Mouse (Mus musculus) hindbrain, embryonic 11.5 days (tissue): ENCODE measurements around the gene Nr1h2. TPM values are rescaled to one million over a fixed set of nuclear protein-coding genes. Genes with fewer than 3 reads are reported as not detected.

Source experiments
- ATAC-seq: fragments of 200-750 bp; cut with Nextera tagmentation; 2 replicates; pipeline ENCODE4 v1.8.0; 2017; ENCODE audit warnings: mild to moderate bottlenecking, moderate TSS enrichment, moderate library complexity; ENCODE audit not compliant: low FRiP score
- DNase-seq: peaks from one replicate; pipeline ENCODE4 v3.0.0-alpha.2; 2015; ENCODE audit warnings: low spot score
- H3K27ac ChIP-seq: fragments of 300-500 bp; sonication (generic); 2 replicates; pipeline ENCODE4 v1.5.1; 2014; ENCODE audit warnings: mild to moderate bottlenecking, low read depth, low read length
- H3K27me3 ChIP-seq: fragments of 300-500 bp; sonication (generic); 2 replicates; pipeline ENCODE4 v1.6.1; 2014; ENCODE audit warnings: mild to moderate bottlenecking, low read length, moderate library complexity, mixed read lengths; ENCODE audit not compliant: control insufficient read depth, insufficient read depth
- H3K36me3 ChIP-seq: fragments of 300-500 bp; sonication (generic); 2 replicates; pipeline ENCODE4 v1.6.1; 2014; ENCODE audit warnings: mild to moderate bottlenecking, low read length, moderate library complexity, mixed read lengths; ENCODE audit not compliant: control insufficient read depth, insufficient read depth
- H3K4me1 ChIP-seq: fragments of 300-500 bp; sonication (generic); replicated peaks from 2 replicates; pipeline ENCODE4 v1.6.1; 2014; ENCODE audit warnings: low read length, mixed read lengths; ENCODE audit not compliant: control insufficient read depth, insufficient read depth
- H3K4me2 ChIP-seq: fragments of 300-500 bp; sonication (generic); replicated peaks from 2 replicates; pipeline ENCODE4 v1.6.1; 2014; ENCODE audit warnings: mild to moderate bottlenecking, low read depth, low read length
- H3K4me3 ChIP-seq: fragments of 300-500 bp; sonication (generic); 2 replicates; pipeline ENCODE4 v1.5.1; 2014; ENCODE audit warnings: low read depth, low read length
- H3K9ac ChIP-seq: fragments of 300-500 bp; sonication (generic); 2 replicates; pipeline ENCODE4 v1.6.1; 2014; ENCODE audit warnings: low read depth, low read length
- H3K9me3 ChIP-seq: fragments of 300-500 bp; sonication (generic); 2 replicates; pipeline ENCODE4 v1.6.1; 2016; ENCODE audit warnings: low read length; ENCODE audit not compliant: control insufficient read depth
- WGBS: fragments of 180-500 bp; shearing (Covaris S2); extraction: QIAGEN DNeasy Blood & Tissue Kit; methylation state at CpG from one replicate; pipeline ENCODE4 v1.1.7; 2014; 5-methylcytosine and 5-hydroxymethylcytosine counted together
- polyA plus RNA-seq: library from polyadenylated mRNA; unstranded; fragments of >200 nt; fragmentation: Nextera tagmentation; extraction: Ambion mirVana; gene quantifications from 2 replicates; pipeline ENCODE4 v1.2.1, GENCODE M21; 2014

Gene Nr1h2
- polyA plus RNA-seq, 1 experiment from 2014 or later: 70.8 TPM

DNA sequence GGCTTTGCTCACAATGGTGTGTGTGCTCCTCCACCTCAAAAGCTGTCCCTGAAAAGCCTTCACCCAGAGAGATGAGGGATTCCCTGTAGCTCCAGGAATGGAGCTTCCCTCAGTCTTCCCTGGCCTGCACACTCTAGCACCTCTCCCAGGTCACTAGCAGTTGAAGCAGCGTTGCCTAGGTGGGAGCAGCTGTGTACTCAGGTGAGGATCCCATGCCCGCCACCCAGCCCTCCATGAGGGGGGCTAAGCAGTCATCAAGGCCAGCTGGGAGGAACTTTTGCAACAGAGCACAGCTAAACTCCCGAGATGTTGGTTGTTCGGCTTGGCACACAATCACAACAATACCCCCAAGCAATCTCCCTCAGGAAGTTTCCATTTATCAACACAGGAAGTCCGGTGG, 29.0 kb upstream of the Nr1h2 start:
- Histone ChIP-seq H3K4me2 (no peak overlapping the region), H3K4me3 (no peak overlapping the region), H3K27me3 (peaks cover 6% of the 10 kb centered on the region; the same call in 1 of the 2 replicates), H3K36me3 (no peaks in the 10 kb centered on the region), H3K4me1 (no peaks in the 10 kb centered on the region; the same call in none of the 2 replicates), H3K9me3 (no peaks in the 10 kb centered on the region), H3K27ac (no peak overlapping the region), H3K9ac (no peak overlapping the region)
- ATAC-seq: no peak
- WGBS: 83% methylated on average over 5 of the region's 5 CpGs
- DNase-seq: no peak

DNA sequence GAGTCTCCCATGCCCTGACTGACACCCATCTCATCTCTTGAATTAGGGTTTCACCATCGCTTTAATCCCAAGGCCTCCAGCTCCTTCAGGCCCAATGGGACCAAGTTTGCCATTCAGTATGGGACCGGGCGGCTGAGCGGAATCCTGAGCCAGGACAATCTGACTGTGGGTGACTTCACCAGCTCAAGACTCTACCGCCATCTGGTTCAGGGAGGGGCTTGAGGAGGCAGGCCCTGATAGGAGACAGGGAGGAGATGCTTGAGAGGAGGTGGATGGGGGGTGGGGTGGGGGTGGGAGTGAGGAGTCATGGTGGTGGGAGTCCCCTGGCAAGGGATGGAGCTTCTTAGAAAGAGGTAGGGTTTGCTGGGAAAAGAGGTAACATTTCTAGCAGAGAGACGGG, 27.9 kb upstream of the Nr1h2 start:
- Histone ChIP-seq H3K4me1 (no peaks in the 10 kb centered on the region), H3K9me3 (no peaks in the 10 kb centered on the region), H3K4me3 (no peak overlapping the region), H3K9ac (no peak overlapping the region), H3K36me3 (no peaks in the 10 kb centered on the region), H3K27me3 (0 out of 2 replicates have a peak, but pooled peaks cover 2% of the 10 kb centered on the region), H3K27ac (no peak overlapping the region), H3K4me2 (no peak overlapping the region)
- ATAC-seq (no peak), DNase-seq (no peak)
- WGBS: 77% methylated on average over 6 of the region's 6 CpGs

DNA sequence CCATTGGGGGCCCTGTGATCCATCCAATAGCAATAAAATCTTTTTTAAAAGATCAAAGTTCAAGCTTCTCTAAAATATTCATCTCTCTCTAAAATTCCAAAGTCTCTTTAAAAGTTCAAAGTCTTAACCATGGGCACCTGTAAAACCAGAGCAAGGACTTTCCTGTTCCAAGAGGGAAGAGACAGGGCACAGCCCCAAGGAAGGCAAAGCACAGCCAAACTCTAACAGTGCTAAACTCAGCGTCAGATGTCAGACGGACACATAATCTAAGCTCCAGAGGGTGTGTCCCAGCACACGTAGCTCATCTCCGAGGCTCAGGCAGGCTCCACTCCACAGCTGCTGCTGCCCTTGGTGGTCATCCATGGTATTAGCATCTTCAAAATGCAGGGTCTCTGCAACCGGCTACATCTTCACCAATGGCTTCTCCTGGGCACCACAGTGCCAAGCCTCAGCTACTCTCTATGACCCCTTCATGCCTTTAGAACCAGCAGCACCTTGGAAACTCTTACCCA, 22.6 kb upstream of the Nr1h2 start:
- Histone ChIP-seq H3K4me2 (no peak overlapping the region), H3K27ac (no peak overlapping the region), H3K9me3 (no peaks in the 10 kb centered on the region), H3K36me3 (no peaks in the 10 kb centered on the region), H3K9ac (no peak overlapping the region), H3K4me3 (no peak overlapping the region), H3K27me3 (no peaks in the 10 kb centered on the region), H3K4me1 (no peaks in the 10 kb centered on the region; the same call in 1 of the 2 replicates)
- ATAC-seq (no peak), DNase-seq (no peak)
- WGBS: 60% methylated on average over 5 of the region's 5 CpGs

DNA sequence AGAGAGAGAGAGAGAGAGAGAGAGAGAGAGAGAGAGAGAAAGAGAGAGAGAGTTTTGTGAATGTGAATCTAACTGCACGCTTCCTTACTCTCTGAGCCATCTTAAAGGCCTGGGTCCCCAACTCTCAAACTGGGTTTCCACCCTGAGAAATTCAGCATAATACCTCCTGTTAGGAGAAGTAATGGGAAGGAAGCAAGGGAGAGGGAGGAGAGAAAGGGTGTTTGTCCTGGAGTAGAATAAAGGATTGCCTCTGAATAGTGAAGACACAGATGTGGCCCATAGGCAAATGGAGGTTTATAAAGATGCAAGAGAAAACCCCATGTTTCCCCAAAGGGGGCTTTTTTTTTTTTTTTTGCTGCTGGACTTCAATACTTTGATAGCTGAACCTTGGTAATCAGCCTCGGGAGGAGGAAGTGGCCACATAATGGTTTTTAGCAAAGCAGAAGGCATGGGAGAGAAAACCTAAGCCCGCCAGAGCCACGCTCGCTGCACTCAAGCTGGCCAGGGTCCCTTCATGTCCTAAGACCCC, 19.3 kb upstream of the Nr1h2 start:
- H3K27me3 ChIP-seq: no peaks in the 10 kb centered on the region
- no peak overlapping the region for H3K4me2 ChIP-seq
- no peaks in the 10 kb centered on the region for H3K36me3 ChIP-seq
- no peak overlapping the region for H3K4me3 ChIP-seq
- H3K27ac ChIP-seq: no peak overlapping the region
- ATAC-seq: no peak
- no peaks in the 10 kb centered on the region for H3K9me3 ChIP-seq
- no peak overlapping the region for H3K9ac ChIP-seq
- no peak for DNase-seq
- WGBS: 72% methylated on average over 5 of the region's 5 CpGs
- no peaks in the 10 kb centered on the region; the same call in 1 of the 2 replicates for H3K4me1 ChIP-seq

DNA sequence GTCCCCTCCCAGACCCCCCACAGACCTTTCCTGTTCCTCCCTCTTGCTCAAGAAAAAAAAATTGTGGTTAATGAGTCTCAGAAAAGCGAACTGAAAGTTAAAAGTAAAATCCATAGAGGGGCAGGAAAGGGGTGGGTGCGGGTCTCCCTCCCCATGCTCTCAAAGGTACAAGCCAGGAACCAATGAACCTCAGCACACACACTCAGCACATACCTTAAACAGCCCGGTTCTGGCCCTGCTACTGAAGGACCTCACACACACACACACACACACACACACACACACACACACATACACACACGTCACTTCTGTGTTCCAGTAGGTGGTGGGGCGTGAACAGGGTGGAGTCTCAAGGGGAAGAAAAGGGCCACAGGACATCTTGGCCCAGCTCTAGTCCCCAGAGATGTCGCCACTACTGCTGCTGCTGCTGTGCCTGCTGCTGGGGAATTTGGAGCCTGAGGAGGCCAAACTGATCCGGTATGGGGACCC, 18.5 kb upstream of the Nr1h2 start, which contains the start of gene Napsa:
TSS of gene Napsa (plus strand) at position 168 of the 489 bp plus-strand sequence.
- ATAC-seq: no peak
- no peak for DNase-seq
- H3K4me2 ChIP-seq: no peak within 1 kb of the TSS
- no peak within 1 kb of the TSS for H3K4me3 ChIP-seq
- H3K27me3 ChIP-seq: no peaks in the 10 kb centered on the region
- no peaks in the 10 kb centered on the region for H3K9me3 ChIP-seq
- no peaks in the 10 kb centered on the region; the same call in 1 of the 2 replicates for H3K4me1 ChIP-seq
- 41% methylated on average over 7 of the region's 7 CpGs for WGBS
- H3K9ac ChIP-seq: no peak within 1 kb of the TSS
- H3K27ac ChIP-seq: no peak within 1 kb of the TSS
- no peaks in the 10 kb centered on the region for H3K36me3 ChIP-seq

DNA sequence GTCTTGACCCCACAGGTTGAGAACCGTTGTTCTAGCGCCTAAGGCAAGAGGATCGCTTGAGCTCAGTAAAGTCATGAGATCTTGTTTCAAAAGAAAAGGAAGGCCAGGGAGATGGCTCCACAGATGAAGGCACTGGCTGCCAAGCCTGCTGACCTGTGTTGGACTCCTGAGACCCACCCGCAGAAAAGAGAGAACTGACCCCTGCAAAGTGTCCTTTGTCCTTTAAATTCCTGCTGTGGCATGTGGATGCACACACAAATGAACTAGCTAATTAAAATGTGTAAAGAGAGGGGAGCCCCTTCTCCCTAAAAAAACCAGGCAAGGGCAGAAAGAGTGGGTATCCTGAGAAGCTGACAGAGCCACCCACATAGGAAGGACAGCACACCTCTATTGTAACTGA, 18.1 kb upstream of the Nr1h2 start:
- Histone ChIP-seq H3K4me2 (no peak overlapping the region), H3K27me3 (no peaks in the 10 kb centered on the region), H3K9ac (no peak overlapping the region), H3K27ac (no peak overlapping the region), H3K9me3 (no peaks in the 10 kb centered on the region), H3K36me3 (no peaks in the 10 kb centered on the region), H3K4me3 (no peak overlapping the region), H3K4me1 (no peaks in the 10 kb centered on the region; the same call in 1 of the 2 replicates)
- DNase-seq (no peak), ATAC-seq (no peak)
- 27% methylated on average over 4 of the region's 4 CpGs for WGBS

DNA sequence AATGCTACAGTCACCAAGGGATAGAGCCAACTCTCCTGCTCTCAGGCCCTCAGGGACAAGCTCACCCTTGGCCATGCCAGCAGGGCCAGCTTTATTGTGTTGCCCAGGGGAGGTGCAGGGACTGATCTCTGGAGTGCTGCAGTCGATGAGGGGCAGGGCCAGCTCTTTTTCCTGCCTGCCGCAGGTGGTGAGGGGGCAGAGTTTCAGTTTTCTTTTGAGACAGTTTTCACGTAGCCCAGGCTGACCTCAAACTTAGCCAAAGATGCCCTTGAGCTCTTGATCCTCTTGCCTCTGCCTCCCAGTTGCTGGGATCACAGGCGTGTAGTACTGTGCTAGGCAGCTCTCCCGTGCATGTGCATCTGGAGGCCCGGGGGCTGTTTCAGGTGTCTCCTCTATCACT, 17.2 kb upstream of the Nr1h2 start:
- ATAC-seq: no peak
- whole genome bisulfite sequencing: 89% methylated on average over 6 of the region's 6 CpGs
- Histone ChIP-seq H3K4me2 (no peak overlapping the region), H3K9me3 (no peaks in the 10 kb centered on the region), H3K36me3 (no peaks in the 10 kb centered on the region), H3K9ac (no peak overlapping the region), H3K27me3 (no peaks in the 10 kb centered on the region), H3K4me3 (no peak overlapping the region), H3K27ac (no peak overlapping the region), H3K4me1 (no peaks in the 10 kb centered on the region; the same call in 1 of the 2 replicates)
- DNase-seq: no peak

DNA sequence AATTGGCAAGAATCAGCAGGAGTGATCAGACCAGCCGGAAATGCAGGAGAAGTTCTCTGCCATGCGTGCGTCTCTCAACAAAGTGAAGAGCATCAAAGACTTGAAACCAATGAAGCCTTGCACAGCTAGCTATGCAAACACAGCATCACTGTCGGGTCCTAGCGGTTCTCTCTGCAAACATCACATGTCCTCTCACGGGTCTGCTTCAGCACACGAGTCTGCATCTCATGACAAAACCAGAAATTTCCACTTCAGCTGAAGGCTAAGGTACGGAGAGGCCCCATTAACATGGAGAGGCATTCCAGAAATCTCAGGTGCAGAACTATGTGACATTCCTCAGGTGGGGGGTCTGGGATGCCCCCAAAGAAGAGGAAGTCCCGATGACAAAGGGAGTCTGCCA, 15.1 kb upstream of the Nr1h2 start:
- DNase-seq: no peak
- no peak overlapping the region for H3K4me3 ChIP-seq
- no peak overlapping the region for H3K9ac ChIP-seq
- no peaks in the 10 kb centered on the region for H3K27me3 ChIP-seq
- H3K9me3 ChIP-seq: no peaks in the 10 kb centered on the region
- no peak overlapping the region for H3K27ac ChIP-seq
- no peaks in the 10 kb centered on the region; the same call in 1 of the 2 replicates for H3K4me1 ChIP-seq
- ATAC-seq: no peak
- WGBS: 81% methylated on average over 9 of the region's 9 CpGs
- no peaks in the 10 kb centered on the region for H3K36me3 ChIP-seq
- no peak overlapping the region for H3K4me2 ChIP-seq

DNA sequence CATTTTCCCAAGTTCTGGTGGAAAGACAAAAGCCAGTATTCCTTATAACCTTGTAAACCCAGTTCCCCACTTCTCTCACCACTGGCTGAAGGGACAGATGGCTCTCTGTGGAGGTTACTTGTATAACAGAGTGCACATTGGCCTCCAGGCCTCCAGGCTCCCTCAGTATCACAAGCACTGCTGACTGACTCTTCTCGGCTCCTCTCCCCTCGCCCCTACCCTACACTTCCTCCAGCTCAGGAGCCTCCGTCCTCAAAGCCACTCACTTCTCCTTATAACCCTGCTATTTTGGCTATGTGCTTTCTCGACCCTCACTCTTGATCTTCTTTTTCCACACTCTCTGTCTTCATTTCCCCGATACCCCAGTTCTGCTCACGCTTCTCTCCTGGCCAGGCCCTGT, 11.7 kb upstream of the Nr1h2 start:
- Histone ChIP-seq H3K27ac (no peak overlapping the region), H3K4me3 (no peak overlapping the region), H3K9ac (no peak overlapping the region), H3K4me2 (no peak overlapping the region), H3K9me3 (no peaks in the 10 kb centered on the region), H3K27me3 (no peaks in the 10 kb centered on the region), H3K4me1 (no peaks in the 10 kb centered on the region), H3K36me3 (no peaks in the 10 kb centered on the region)
- 70% methylated on average over 6 of the region's 6 CpGs for WGBS
- DNase-seq (no peak), ATAC-seq (no peak)
